Mouse (Mus musculus): Measurements from ENCODE around the gene Por. TPM values are rescaled to one million over a fixed set of nuclear protein-coding genes. Genes with fewer than 3 reads are reported as not detected.

Por gene
- polyA plus RNA-seq, 1 experiment from 2014 or later = 99.7 TPM

GRCm38 (mm10) chr5:135677251-135677650, 7.4 kb downstream of the Por start:
- ATAC-seq (ENCODE audit: insufficient number of reproducible peaks, low FRiP score, low TSS enrichment, low read depth) = no peak

GRCm38 (mm10) chr5:135678481-135678880, 8.6 kb downstream of the Por start:
- Histone ChIP-seq H3K4me2 (replicated peaks) (no peak overlapping the region), H3K9me3 (replicated peaks) (no peaks in the 10 kb centered on the region), H3K36me3 (no peaks in the 10 kb centered on the region), H3K27ac (replicated peaks) (no peak overlapping the region), H3K9ac (no peak overlapping the region), H3K27me3 (no peaks in the 10 kb centered on the region), H3K4me1 (peaks cover 5% of the 10 kb centered on the region), H3K4me3 (replicated peaks) (no peak overlapping the region)
- ATAC-seq (ENCODE audit: insufficient number of reproducible peaks, low FRiP score, low TSS enrichment, low read depth) = no peak
- WGBS = 87% methylated on average over 6 of the region's 6 CpGs

More at GRCm38 (mm10) chr5:135677251-135677650, 7.4 kb downstream of the Por start:
- Histone ChIP-seq H3K27ac (replicated peaks) (no peak overlapping the region), H3K4me2 (replicated peaks) (no peak overlapping the region), H3K4me3 (replicated peaks) (no peak overlapping the region), H3K4me1 (peaks cover 5% of the 10 kb centered on the region), H3K36me3 (no peaks in the 10 kb centered on the region), H3K9me3 (replicated peaks) (no peaks in the 10 kb centered on the region), H3K9ac (no peak overlapping the region), H3K27me3 (no peaks in the 10 kb centered on the region)
- WGBS = 77% methylated on average over 2 of the region's 2 CpGs

- Histone ChIP-seq H3K27ac (replicated peaks) (no peak overlapping the region), H3K4me1 (no peaks in the 10 kb centered on the region), H3K4me2 (replicated peaks) (no peak overlapping the region), H3K27me3 (no peaks in the 10 kb centered on the region), H3K9me3 (replicated peaks) (no peaks in the 10 kb centered on the region), H3K36me3 (no peaks in the 10 kb centered on the region), H3K4me3 (replicated peaks) (no peak overlapping the region), H3K9ac (no peak overlapping the region)
- ATAC-seq (ENCODE audit: insufficient number of reproducible peaks, low FRiP score, low TSS enrichment, low read depth) = no peak
- 72% methylated on average over 6 of the region's 6 CpGs for WGBS
Observed at GRCm38 (mm10) chr5:135680967-135681545, 11.2 kb downstream of the Por start.

GRCm38 (mm10) chr5:135682009-135682408, 12.2 kb downstream of the Por start:
- H3K4me3 ChIP-seq (replicated peaks) = no peak overlapping the region
- no peak overlapping the region for H3K9ac ChIP-seq
- H3K27me3 ChIP-seq = no peaks in the 10 kb centered on the region
- no peaks in the 10 kb centered on the region for H3K4me1 ChIP-seq
- H3K9me3 ChIP-seq (replicated peaks) = no peaks in the 10 kb centered on the region
- H3K36me3 ChIP-seq = no peaks in the 10 kb centered on the region
- H3K27ac ChIP-seq (replicated peaks) = no peak overlapping the region
- no peak for ATAC-seq (ENCODE audit: insufficient number of reproducible peaks, low FRiP score, low TSS enrichment, low read depth)
- no peak overlapping the region for H3K4me2 ChIP-seq (replicated peaks)
- 93% methylated on average over 5 of the region's 5 CpGs for WGBS

- Histone ChIP-seq H3K4me1 (0 out of 2 replicates have a peak, but pooled peaks cover 2% of the 10 kb centered on the region), H3K9ac (no peak overlapping the region), H3K36me3 (no peaks in the 10 kb centered on the region), H3K27ac (replicated peaks) (no peak overlapping the region), H3K4me2 (replicated peaks) (no peak overlapping the region), H3K9me3 (replicated peaks) (no peaks in the 10 kb centered on the region), H3K27me3 (no peaks in the 10 kb centered on the region), H3K4me3 (replicated peaks) (no peak overlapping the region)
- no peak for ATAC-seq (ENCODE audit: insufficient number of reproducible peaks, low FRiP score, low TSS enrichment, low read depth)
- WGBS = 85% methylated on average over 12 of the region's 12 CpGs
Observed at GRCm38 (mm10) chr5:135682942-135683570, 13.2 kb downstream of the Por start.

GRCm38 (mm10) chr5:135690401-135690800, 20.6 kb downstream of the Por start:
- Histone ChIP-seq H3K4me1 (peaks cover 25% of the 10 kb centered on the region), H3K4me3 (replicated peaks) (peak overlapping the region; percentile 83; the same call in 1 of the 2 replicates), H3K9me3 (replicated peaks) (no peaks in the 10 kb centered on the region), H3K4me2 (replicated peaks) (peak overlapping the region; percentile 90), H3K9ac (no peak overlapping the region), H3K36me3 (no peaks in the 10 kb centered on the region), H3K27me3 (no peaks in the 10 kb centered on the region), H3K27ac (replicated peaks) (no peak overlapping the region)
- ATAC-seq (ENCODE audit: insufficient number of reproducible peaks, low FRiP score, low TSS enrichment, low read depth) = no peak
- WGBS = 81% methylated on average over 5 of the region's 5 CpGs

- 67% methylated on average over 4 of the region's 4 CpGs for WGBS
- Histone ChIP-seq H3K36me3 (no peaks in the 10 kb centered on the region), H3K4me3 (replicated peaks) (no peak overlapping the region), H3K9me3 (replicated peaks) (no peaks in the 10 kb centered on the region), H3K27me3 (no peaks in the 10 kb centered on the region), H3K9ac (no peak overlapping the region), H3K4me2 (replicated peaks) (no peak overlapping the region), H3K4me1 (peaks cover 25% of the 10 kb centered on the region), H3K27ac (replicated peaks) (no peak overlapping the region)
- ATAC-seq (ENCODE audit: insufficient number of reproducible peaks, low FRiP score, low TSS enrichment, low read depth) = no peak
Observed at GRCm38 (mm10) chr5:135691266-135691665, 21.4 kb downstream of the Por start.

- H3K4me2 ChIP-seq (replicated peaks) = no peak overlapping the region
- H3K9me3 ChIP-seq (replicated peaks) = no peaks in the 10 kb centered on the region
- no peak overlapping the region for H3K4me3 ChIP-seq (replicated peaks)
- H3K36me3 ChIP-seq = 0 out of 2 replicates have a peak, but pooled peaks cover 1% of the 10 kb centered on the region
- H3K4me1 ChIP-seq = peaks cover 20% of the 10 kb centered on the region
- ATAC-seq (ENCODE audit: insufficient number of reproducible peaks, low FRiP score, low TSS enrichment, low read depth) = no peak
- H3K9ac ChIP-seq = no peak overlapping the region
- no peaks in the 10 kb centered on the region for H3K27me3 ChIP-seq
- no peak overlapping the region for H3K27ac ChIP-seq (replicated peaks)
- 86% methylated on average over 5 of the region's 5 CpGs for WGBS
Observed at GRCm38 (mm10) chr5:135693281-135693853, 23.5 kb downstream of the Por start.

GRCm38 (mm10) chr5:135695277-135695721, 25.5 kb downstream of the Por start:
- Histone ChIP-seq H3K4me2 (replicated peaks) (no peak overlapping the region), H3K9ac (no peak overlapping the region), H3K4me1 (peaks cover 8% of the 10 kb centered on the region), H3K27me3 (no peaks in the 10 kb centered on the region), H3K4me3 (replicated peaks) (no peak overlapping the region), H3K9me3 (replicated peaks) (no peaks in the 10 kb centered on the region), H3K27ac (replicated peaks) (no peak overlapping the region), H3K36me3 (peaks cover 8% of the 10 kb centered on the region; the same call in 1 of the 2 replicates)
- WGBS = 36% methylated on average over 7 of the region's 7 CpGs
- no peak for ATAC-seq (ENCODE audit: insufficient number of reproducible peaks, low FRiP score, low TSS enrichment, low read depth)

GRCm38 (mm10) chr5:135697711-135698111, 27.9 kb downstream of the Por start:
- no peaks in the 10 kb centered on the region for H3K4me1 ChIP-seq
- no peak overlapping the region for H3K4me3 ChIP-seq (replicated peaks)
- H3K36me3 ChIP-seq = peaks cover 8% of the 10 kb centered on the region; the same call in 1 of the 2 replicates
- no peaks in the 10 kb centered on the region for H3K9me3 ChIP-seq (replicated peaks)
- no peak overlapping the region for H3K4me2 ChIP-seq (replicated peaks)
- H3K9ac ChIP-seq = no peak overlapping the region
- H3K27ac ChIP-seq (replicated peaks) = no peak overlapping the region
- ATAC-seq (ENCODE audit: insufficient number of reproducible peaks, low FRiP score, low TSS enrichment, low read depth) = no peak
- WGBS = 81% methylated on average over 5 of the region's 5 CpGs
- no peaks in the 10 kb centered on the region for H3K27me3 ChIP-seq

GRCm38 (mm10) chr5:135701601-135702000, 31.8 kb downstream of the Por start:
- no peak for ATAC-seq (ENCODE audit: insufficient number of reproducible peaks, low FRiP score, low TSS enrichment, low read depth)
- Histone ChIP-seq H3K27ac (replicated peaks) (no peak overlapping the region), H3K4me1 (0 out of 2 replicates have a peak, but pooled peaks cover 3% of the 10 kb centered on the region), H3K4me3 (replicated peaks) (no peak overlapping the region), H3K4me2 (replicated peaks) (no peak overlapping the region), H3K9ac (no peak overlapping the region), H3K9me3 (replicated peaks) (no peaks in the 10 kb centered on the region), H3K36me3 (peaks cover 8% of the 10 kb centered on the region; the same call in 1 of the 2 replicates), H3K27me3 (no peaks in the 10 kb centered on the region)
- WGBS = 94% methylated on average over 4 of the region's 4 CpGs
